Mouse (Mus musculus) embryonic fibroblast, embryonic 13.5 days (primary cell): ENCODE results near the gene Cst13. TPM values are rescaled to one million over a fixed set of nuclear protein-coding genes. Genes with fewer than 3 reads are reported as not detected.
"Not testable (repeated sequence)": the region's sequence is repeated elsewhere in the genome, so short reads cannot be mapped to it uniquely, and the experiment has no call there.

Experiments used
- H3K27ac ChIP-seq: 2 replicates; pipeline ENCODE4 v1.5.1; 2012; ENCODE audit warnings: low read length, control low read depth, inconsistent platforms; ENCODE audit not compliant: insufficient read depth
- H3K4me1 ChIP-seq: 2 replicates; pipeline ENCODE4 v1.6.1; 2011; ENCODE audit warnings: low read length; ENCODE audit not compliant: control insufficient read depth, insufficient read depth
- H3K4me3 ChIP-seq: 2 replicates; pipeline ENCODE4 v1.5.1; 2011; ENCODE audit warnings: mild to moderate bottlenecking, control low read depth, low read length; ENCODE audit not compliant: insufficient read depth
- CTCF ChIP-seq: IDR thresholded peaks from 2 replicates; pipeline ENCODE4 v1.5.1; 2011; ENCODE audit warnings: mild to moderate bottlenecking, control low read depth, low read length, moderate library complexity, borderline replicate concordance; ENCODE audit not compliant: insufficient read depth
- POLR2A ChIP-seq: IDR thresholded peaks from 2 replicates; pipeline ENCODE4 v1.6.1; 2011; ENCODE audit warnings: low read depth, mild to moderate bottlenecking, control low read depth, low read length, moderate library complexity
- polyA plus RNA-seq: library from polyadenylated mRNA; stranded (reverse); fragments of >200 nt; gene quantifications from 2 replicates; pipeline ENCODE4 v1.2.4, GENCODE M21; 2011; ENCODE audit warnings: low read depth; ENCODE audit not compliant: missing spikeins, insufficient read length

Cst13 gene
- polyA plus RNA-seq, result not detected in 2 replicates

GRCm38 (mm10) chr2:148819909-148820308 is at the start of gene Cst13:
Gene Cst13 (plus strand): TSS chr2:148820081.
- no peaks in the 10 kb centered on the region for H3K4me1 ChIP-seq

GRCm38 (mm10) chr2:148771397-148771796 is 48.5 kb upstream of the Cst13 start, which contains the start of gene Cst11:
Gene Cst11 (minus strand): TSS chr2:148771497.
- not testable (repeated sequence) for H3K4me1 ChIP-seq, H3K27ac ChIP-seq, H3K4me3 ChIP-seq

More at GRCm38 (mm10) chr2:148819909-148820308, at the start of gene Cst13:
- no peak for TF ChIP-seq POLR2A
- no peak for TF ChIP-seq CTCF
- Histone ChIP-seq H3K4me3 (no peak within 1 kb of the TSS), H3K27ac (no peak within 1 kb of the TSS)

GRCm38 (mm10) chr2:148781709-148782108 is 38.2 kb upstream of the Cst13 start, which contains the start of gene 8030411F24Rik:
Gene 8030411F24Rik (plus strand): TSS chr2:148782009.
- no peak for TF ChIP-seq POLR2A
- TF ChIP-seq CTCF, result no peak
- no peak within 1 kb of the TSS for H3K4me3 ChIP-seq
- no peak within 1 kb of the TSS for H3K27ac ChIP-seq
- H3K4me1 ChIP-seq, result no peaks in the 10 kb centered on the region

- TF ChIP-seq CTCF (no peak), POLR2A (no peak)
- Histone ChIP-seq H3K4me1 (no peaks in the 10 kb centered on the region), H3K4me3 (no peak within 1 kb of the TSS), H3K27ac (no peak within 1 kb of the TSS)
Measured at GRCm38 (mm10) chr2:148789142-148789541, 30.7 kb upstream of the Cst13 start, which contains the start of gene Cst12. Gene Cst12 (plus strand): TSS chr2:148789361.

GRCm38 (mm10) chr2:148798485-148798884 is 21.4 kb upstream of the Cst13 start, which contains the start of gene Cst8:
Gene Cst8 (plus strand): TSS chr2:148798785.
- no peak within 1 kb of the TSS for H3K4me3 ChIP-seq
- H3K27ac ChIP-seq, result no peak within 1 kb of the TSS
- no peak for TF ChIP-seq CTCF
- no peak for TF ChIP-seq POLR2A

GRCm38 (mm10) chr2:148801491-148801921 is 18.4 kb upstream of the Cst13 start:
- H3K27ac ChIP-seq, result no peak overlapping the region
- TF ChIP-seq POLR2A, result no peak
- TF ChIP-seq CTCF, result no peak
- H3K4me1 ChIP-seq, result no peaks in the 10 kb centered on the region
- no peak overlapping the region for H3K4me3 ChIP-seq

More at GRCm38 (mm10) chr2:148798485-148798884, 21.4 kb upstream of the Cst13 start, which contains the start of gene Cst8:
- no peaks in the 10 kb centered on the region for H3K4me1 ChIP-seq

GRCm38 (mm10) chr2:148806696-148807095 is 13.2 kb upstream of the Cst13 start:
- TF ChIP-seq POLR2A (no peak), CTCF (no peak)
- no peak overlapping the region for H3K4me3 ChIP-seq
- no peaks in the 10 kb centered on the region for H3K4me1 ChIP-seq
- H3K27ac ChIP-seq, result no peak overlapping the region

GRCm38 (mm10) chr2:148825986-148826385 is 6.1 kb downstream of the Cst13 start:
- TF ChIP-seq CTCF (no peak), POLR2A (no peak)
- H3K4me1 ChIP-seq, result no peaks in the 10 kb centered on the region
- no peak overlapping the region for H3K4me3 ChIP-seq
- no peak overlapping the region for H3K27ac ChIP-seq

- H3K4me1 ChIP-seq, result no peaks in the 10 kb centered on the region
- H3K4me3 ChIP-seq, result no peak within 1 kb of the TSS
- no peak within 1 kb of the TSS for H3K27ac ChIP-seq
- no peak for TF ChIP-seq CTCF
- no peak for TF ChIP-seq POLR2A
Measured at GRCm38 (mm10) chr2:148834912-148835311, 15.0 kb downstream of the Cst13 start, which contains the start of gene Cst9. Gene Cst9 (plus strand): TSS chr2:148835147.

- no peak for TF ChIP-seq CTCF
- no peak for TF ChIP-seq POLR2A
- no peaks in the 10 kb centered on the region for H3K4me1 ChIP-seq
- H3K27ac ChIP-seq, result no peak overlapping the region
- H3K4me3 ChIP-seq, result no peak overlapping the region
Measured at GRCm38 (mm10) chr2:148838075-148838777, 18.3 kb downstream of the Cst13 start.
